Mouse (Mus musculus): ENCODE measurements around the gene Fbxo11.

Fbxo11 gene

GRCm38 (mm10) chr17:87963081-87964075 is 101.7 kb downstream of the Fbxo11 start:
- WGBS: 92% methylated on average over 14 of the region's 14 CpGs

GRCm38 (mm10) chr17:87959931-87960330 is 105.2 kb downstream of the Fbxo11 start:
- 93% methylated on average over 5 of the region's 5 CpGs for WGBS

DNA sequence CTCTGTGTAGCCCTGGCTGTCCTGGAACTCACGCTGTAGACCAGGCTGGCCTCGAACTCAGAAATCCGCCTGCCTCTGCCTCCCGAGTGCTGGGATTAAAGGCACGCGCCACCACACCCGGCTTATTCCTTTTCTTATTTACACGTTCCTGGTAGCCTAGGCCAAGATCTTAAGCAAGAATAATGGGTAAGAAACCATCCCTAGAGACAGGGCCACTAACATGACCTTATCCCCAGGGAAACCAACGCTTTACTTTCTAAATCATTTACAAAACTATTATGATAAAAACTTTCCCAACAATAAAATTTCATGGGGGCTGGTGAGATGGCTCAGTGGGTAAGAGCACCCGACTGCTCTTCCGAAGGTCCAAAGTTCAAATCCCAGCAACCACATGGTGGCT is 105.7 kb downstream of the Fbxo11 start:
- WGBS: 94% methylated on average over 11 of the region's 11 CpGs

DNA sequence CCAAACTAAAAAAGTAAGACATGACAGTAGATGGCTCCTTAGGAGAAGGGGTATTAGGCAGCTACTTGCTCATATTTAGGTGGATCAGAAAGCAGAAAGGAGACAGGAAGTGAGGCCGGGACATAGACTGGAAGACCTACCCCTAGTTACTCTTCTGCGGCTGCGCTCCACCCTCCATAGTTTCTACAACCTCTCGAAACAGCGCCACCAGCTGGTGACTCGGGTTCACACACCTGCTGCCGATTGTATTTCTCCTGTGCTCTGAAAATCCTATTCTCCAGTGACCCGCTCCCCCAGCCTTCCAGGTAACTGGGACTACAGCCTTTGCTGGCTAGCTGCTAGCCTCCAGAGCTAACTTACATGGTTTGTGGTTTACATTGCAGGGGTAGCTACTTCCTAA is 106.8 kb downstream of the Fbxo11 start:
- WGBS: 63% methylated on average over 8 of the region's 8 CpGs

DNA sequence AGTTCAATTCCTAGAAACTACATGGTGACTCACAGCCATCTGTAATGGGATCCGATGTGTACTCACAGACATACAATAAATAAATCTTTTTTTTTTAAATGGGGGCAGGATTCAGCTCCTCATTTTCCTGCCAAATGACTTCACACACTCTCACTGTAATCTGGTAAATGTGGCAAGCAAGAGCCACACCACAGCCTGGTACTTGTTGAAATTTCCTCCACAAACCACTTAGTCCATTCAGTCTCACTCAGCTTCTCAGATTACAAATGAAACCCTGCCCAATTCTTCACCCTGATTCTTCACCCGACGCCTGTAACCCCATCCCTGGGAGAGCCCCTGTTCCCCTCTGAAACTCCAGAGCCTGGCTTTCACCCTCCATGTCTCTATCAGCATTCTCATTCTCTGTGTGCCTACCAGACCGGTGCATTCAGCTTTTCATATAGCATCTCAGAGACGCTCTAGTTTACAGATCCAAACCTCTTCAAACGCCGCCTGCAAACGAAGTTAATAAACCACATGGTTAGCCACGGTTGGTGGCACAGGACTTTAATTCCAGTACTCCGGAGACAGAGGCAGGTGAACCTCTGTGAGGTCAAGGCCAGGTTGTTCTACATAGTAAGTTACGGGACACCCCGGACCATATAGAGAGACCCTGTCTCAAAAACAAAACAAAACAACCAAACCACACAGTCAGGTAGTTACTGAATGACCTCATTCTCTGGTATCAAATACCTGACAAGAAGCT is 107.8 kb downstream of the Fbxo11 start:
- 79% methylated on average over 12 of the region's 12 CpGs for WGBS

GRCm38 (mm10) chr17:87954618-87955124 is 110.4 kb downstream of the Fbxo11 start:
- 88% methylated on average over 13 of the region's 13 CpGs for WGBS

GRCm38 (mm10) chr17:87948965-87949584 is 116.0 kb downstream of the Fbxo11 start:
- WGBS: 41% methylated on average over 16 of the region's 16 CpGs
